Mouse (Mus musculus): ENCODE data around the gene Rgs3. TPM values are rescaled to one million over a fixed set of nuclear protein-coding genes. Genes with fewer than 3 reads are reported as not detected.

Gene Rgs3
- total RNA-seq, 2 experiments from 2014 or later, result 25.8 to 27.3 TPM

DNA sequence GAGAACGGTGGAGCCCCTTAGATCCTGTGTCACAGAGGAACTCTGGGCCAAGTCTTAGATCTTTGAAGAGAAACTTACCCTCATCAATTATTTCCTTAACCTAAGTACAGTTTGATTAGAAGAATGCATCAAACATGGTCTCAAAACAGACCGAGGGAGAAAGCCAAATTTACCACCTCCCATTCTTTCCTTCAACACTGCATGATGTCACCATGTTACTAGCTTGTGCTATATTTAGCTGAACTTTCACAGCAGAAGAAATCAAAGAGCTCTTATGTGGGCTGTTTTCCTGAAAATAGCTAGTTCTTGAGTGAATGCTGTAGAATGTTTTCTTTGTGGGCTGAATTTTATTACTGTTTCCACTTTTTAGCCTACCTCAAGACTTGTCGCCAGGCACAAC lies 2.2 kb upstream of the Rgs3 start:
- Histone ChIP-seq H3K4me3 (no peak overlapping the region), H3K27ac (no peak overlapping the region)
- intact Hi-C loops (cut with DNase I), result loop anchor here (10.0 kb wide), 1 partner anchor 567 kb away; no protein-coding TSS in a partner anchor
- DNase-seq (ENCODE audit: extremely low spot score in 1 of 2, low spot score in 2 of 2), result no peak
- no peak for TF ChIP-seq CTCF (IDR thresholded peaks at IDR 0.05)

DNA sequence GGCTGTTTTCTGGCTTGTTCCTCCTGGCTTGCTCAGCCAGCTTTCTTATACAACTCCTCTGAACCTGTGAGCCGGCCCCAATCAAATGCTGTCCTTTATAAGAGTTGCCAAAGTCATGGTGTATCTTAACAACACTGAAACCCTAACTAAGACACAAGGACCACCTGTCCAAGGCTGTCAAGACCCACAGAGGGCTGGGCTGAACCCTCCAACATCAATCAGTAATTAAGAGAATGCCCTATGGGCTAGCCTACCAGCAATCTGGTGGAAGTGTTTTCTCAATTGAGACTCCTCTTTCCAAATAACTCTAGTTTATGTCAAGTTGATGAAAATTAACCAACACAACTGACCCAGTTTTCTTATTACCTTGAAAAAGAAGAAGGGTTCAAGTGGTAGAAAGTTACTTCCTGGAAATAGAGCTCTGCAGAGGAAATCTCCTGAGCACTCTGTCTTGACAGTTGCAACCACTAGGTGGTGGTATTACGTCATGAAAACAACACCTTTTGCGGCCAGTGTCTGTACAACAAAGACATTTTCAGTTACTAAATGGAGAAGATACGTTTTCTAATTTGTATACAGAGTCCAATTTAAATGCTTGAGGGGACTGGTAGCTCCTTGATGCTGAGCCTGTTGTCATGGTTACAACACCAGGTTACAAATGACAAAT lies 1.4 kb downstream of the Rgs3 start:
- peak; percentile 72 to 74 for DNase-seq (ENCODE audit: extremely low spot score in 1 of 2, low spot score in 2 of 2)
- Histone ChIP-seq H3K27ac (no peak overlapping the region), H3K4me3 (no peak overlapping the region)
- intact Hi-C loops (cut with DNase I), result loop anchor here (1.0 kb wide), 2 partner anchors 136 to 200 kb away; no protein-coding TSS in a partner anchor
- peak; percentile 82 for TF ChIP-seq CTCF (IDR thresholded peaks at IDR 0.05)

- intact Hi-C loops (cut with DNase I), result loop anchor here (1.0 kb wide), 2 partner anchors 136 to 200 kb away; no protein-coding TSS in a partner anchor
- no peak for DNase-seq (ENCODE audit: extremely low spot score in 1 of 2, low spot score in 2 of 2)
- Histone ChIP-seq H3K4me3 (no peak overlapping the region), H3K27ac (no peak overlapping the region)
- no peak for TF ChIP-seq CTCF (IDR thresholded peaks at IDR 0.05)
Observed at GRCm38 (mm10) chr4:62561630-62562001, 2.0 kb downstream of the Rgs3 start.

GRCm38 (mm10) chr4:62562006-62562405 lies 2.4 kb downstream of the Rgs3 start:
- no peak for TF ChIP-seq CTCF (IDR thresholded peaks at IDR 0.05)
- DNase-seq (ENCODE audit: extremely low spot score in 1 of 2, low spot score in 2 of 2), result no peak
- intact Hi-C loops (cut with DNase I), result no loop called here
- Histone ChIP-seq H3K27ac (no peak overlapping the region), H3K4me3 (no peak overlapping the region)

- intact Hi-C loops (cut with DNase I), result no loop called here
Observed at GRCm38 (mm10) chr4:62566530-62566929, 6.9 kb downstream of the Rgs3 start.

GRCm38 (mm10) chr4:62567696-62568095 lies 8.0 kb downstream of the Rgs3 start:
- Histone ChIP-seq H3K27ac (no peak overlapping the region), H3K4me3 (no peak overlapping the region)
- no peak for DNase-seq (ENCODE audit: extremely low spot score in 1 of 2, low spot score in 2 of 2)
- intact Hi-C loops (cut with DNase I), result no loop called here
- no peak for TF ChIP-seq CTCF (IDR thresholded peaks at IDR 0.05)

More at GRCm38 (mm10) chr4:62566530-62566929, 6.9 kb downstream of the Rgs3 start:
- Histone ChIP-seq H3K4me3 (no peak overlapping the region), H3K27ac (no peak overlapping the region)
- no peak for DNase-seq (ENCODE audit: extremely low spot score in 1 of 2, low spot score in 2 of 2)
- TF ChIP-seq CTCF (IDR thresholded peaks at IDR 0.05), result no peak

- Histone ChIP-seq H3K27ac (no peak overlapping the region), H3K4me3 (no peak overlapping the region)
- intact Hi-C loops (cut with DNase I), result no loop called here
- no peak for DNase-seq (ENCODE audit: extremely low spot score in 1 of 2, low spot score in 2 of 2)
- TF ChIP-seq CTCF (IDR thresholded peaks at IDR 0.05), result no peak
Observed at GRCm38 (mm10) chr4:62568359-62568758, 8.7 kb downstream of the Rgs3 start.

GRCm38 (mm10) chr4:62569603-62570002 lies 10.0 kb downstream of the Rgs3 start:
- intact Hi-C loops (cut with DNase I), result no loop called here
- H3K4me3 ChIP-seq, result no peak overlapping the region
- DNase-seq (ENCODE audit: extremely low spot score in 1 of 2, low spot score in 2 of 2), result no peak
- no peak for TF ChIP-seq CTCF (IDR thresholded peaks at IDR 0.05)
- H3K27ac ChIP-seq, result no peak overlapping the region

GRCm38 (mm10) chr4:62570029-62570428 lies 10.4 kb downstream of the Rgs3 start:
- intact Hi-C loops (cut with DNase I), result no loop called here
- Histone ChIP-seq H3K4me3 (no peak overlapping the region), H3K27ac (no peak overlapping the region)
- DNase-seq (ENCODE audit: extremely low spot score in 1 of 2, low spot score in 2 of 2), result no peak
- TF ChIP-seq CTCF (IDR thresholded peaks at IDR 0.05), result no peak

DNA sequence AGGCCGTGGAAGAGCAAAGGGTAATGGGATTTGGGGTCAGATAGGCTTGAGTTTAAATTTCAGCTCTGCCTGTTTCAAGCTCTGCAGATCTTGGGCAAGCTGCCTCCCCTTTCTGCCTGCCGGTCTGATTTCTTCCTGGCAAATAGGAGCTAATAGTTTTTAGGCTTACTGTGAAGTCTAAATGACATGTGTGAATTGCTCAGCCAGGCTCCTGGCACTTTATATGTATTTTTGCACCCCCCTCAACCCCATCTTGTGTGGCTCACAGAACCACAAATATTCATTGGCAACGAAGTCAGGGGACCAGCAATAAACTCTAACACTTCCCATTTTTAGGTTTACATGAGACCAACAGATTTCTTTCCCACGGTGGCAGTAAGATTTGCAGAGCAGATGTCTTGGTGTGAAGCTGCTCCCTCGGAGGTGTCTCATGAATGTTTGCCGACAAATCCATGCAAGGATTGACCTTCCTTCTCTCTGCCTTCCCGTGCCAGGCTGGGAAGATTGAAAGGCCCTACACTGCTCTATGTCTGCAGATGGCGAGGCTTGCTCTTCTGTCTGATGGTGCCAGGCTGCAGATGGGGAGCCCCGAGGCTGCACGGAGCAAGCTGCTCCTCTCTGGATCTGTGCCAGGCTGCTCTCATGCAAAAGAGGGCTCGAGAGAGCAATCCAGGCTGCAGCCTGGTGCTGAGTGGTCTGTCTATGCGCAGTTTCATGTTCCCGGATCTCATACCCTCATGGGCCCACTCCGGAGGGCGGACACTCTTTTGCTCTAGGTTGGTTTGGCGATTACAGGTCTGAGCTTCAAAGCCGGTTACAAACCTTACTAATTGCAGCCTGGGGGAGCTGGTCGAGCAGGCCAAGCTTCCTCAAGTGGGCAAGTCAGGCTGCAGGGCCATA lies 23.0 kb downstream of the Rgs3 start:
- intact Hi-C loops (cut with DNase I), result no loop called here
- H3K4me3 ChIP-seq, result peak overlapping the region; percentile 36
- H3K27ac ChIP-seq, result no peak overlapping the region
- no peak for TF ChIP-seq CTCF (IDR thresholded peaks at IDR 0.05)
- DNase-seq (ENCODE audit: extremely low spot score in 1 of 2, low spot score in 2 of 2), result peak; percentile 33 to 38

- Histone ChIP-seq H3K4me3 (peak overlapping the region; percentile 36), H3K27ac (no peak overlapping the region)
- DNase-seq (ENCODE audit: extremely low spot score in 1 of 2, low spot score in 2 of 2), result peak; percentile 56 to 63
- peak; percentile 4; the same call in 1 of the 2 replicates for TF ChIP-seq CTCF (IDR thresholded peaks at IDR 0.05)
- intact Hi-C loops (cut with DNase I), result no loop called here
Observed at GRCm38 (mm10) chr4:62583265-62584092, 23.8 kb downstream of the Rgs3 start.

Data from left cerebral cortex, adult 2 months (tissue).